Mouse (Mus musculus) CH12.LX (cell line): ENCODE results near the gene Nebl.

Source experiments
- CTCF ChIP-seq, 2 experiments: IDR thresholded peaks in 1 of 2; conservative IDR thresholded peaks in 1 of 2; 2 replicates each; pipeline ENCODE4 v1.5.1; 2011 to 2012; ENCODE audit warnings: low read depth in 2 of 2, low read length in 2 of 2, improper control_type of control experiment in 1 of 2, inconsistent platforms in 1 of 2, mild to moderate bottlenecking in 1 of 2, moderate library complexity in 1 of 2
- ELF1 ChIP-seq: IDR thresholded peaks from 2 replicates; pipeline ENCODE4 v1.6.1; 2014; ENCODE audit warnings: low read depth, mild to moderate bottlenecking, inconsistent platforms, low read length, improper control_type of control experiment
- EP300 ChIP-seq: IDR thresholded peaks from 2 replicates; pipeline ENCODE4 v1.6.1; 2011; ENCODE audit warnings: low read length, improper control_type of control experiment
- ETS1 ChIP-seq: conservative IDR thresholded peaks from 2 replicates; pipeline ENCODE4 v1.6.1; 2012; ENCODE audit warnings: low read depth, mild to moderate bottlenecking, inconsistent platforms, low read length, improper control_type of control experiment, moderate library complexity
- KAT2A ChIP-seq: IDR thresholded peaks from 2 replicates; pipeline ENCODE4 v1.6.1; 2012; ENCODE audit warnings: low read length, improper control_type of control experiment, inconsistent platforms; ENCODE audit not compliant: insufficient replicate concordance
- MAFK ChIP-seq: IDR thresholded peaks from 2 replicates; pipeline ENCODE4 v1.6.1; 2011; ENCODE audit warnings: low read length, improper control_type of control experiment; ENCODE audit not compliant: insufficient replicate concordance
- MAX ChIP-seq: IDR thresholded peaks from 2 replicates; pipeline ENCODE4 v1.6.1; 2011; ENCODE audit warnings: low read length, improper control_type of control experiment
- MAZ ChIP-seq: IDR thresholded peaks from 2 replicates; pipeline ENCODE4 v1.6.1; 2012; ENCODE audit warnings: low read depth, mild to moderate bottlenecking, inconsistent platforms, low read length, improper control_type of control experiment, moderate library complexity
- MXI1 ChIP-seq: IDR thresholded peaks from 2 replicates; pipeline ENCODE4 v1.6.1; 2011; ENCODE audit warnings: mild to moderate bottlenecking, low read depth, low read length, improper control_type of control experiment
- POLR2A ChIP-seq: IDR thresholded peaks from 2 replicates; pipeline ENCODE4 v1.6.1; 2011; ENCODE audit warnings: low read depth, mild to moderate bottlenecking, improper control_type of control experiment, low read length
- POLR2AphosphoS2 ChIP-seq: IDR thresholded peaks from 2 replicates; pipeline ENCODE4 v1.6.1; 2011; ENCODE audit warnings: low read depth, low read length, improper control_type of control experiment
- RAD21 ChIP-seq: IDR thresholded peaks from 2 replicates; pipeline ENCODE4 v1.6.1; 2011; ENCODE audit warnings: low read depth, mild to moderate bottlenecking, low read length, improper control_type of control experiment, moderate library complexity
- USF1 ChIP-seq: IDR thresholded peaks from 2 replicates; pipeline ENCODE4 v1.6.1; 2014; ENCODE audit warnings: low read depth, mild to moderate bottlenecking, inconsistent platforms, low read length, improper control_type of control experiment

DNA sequence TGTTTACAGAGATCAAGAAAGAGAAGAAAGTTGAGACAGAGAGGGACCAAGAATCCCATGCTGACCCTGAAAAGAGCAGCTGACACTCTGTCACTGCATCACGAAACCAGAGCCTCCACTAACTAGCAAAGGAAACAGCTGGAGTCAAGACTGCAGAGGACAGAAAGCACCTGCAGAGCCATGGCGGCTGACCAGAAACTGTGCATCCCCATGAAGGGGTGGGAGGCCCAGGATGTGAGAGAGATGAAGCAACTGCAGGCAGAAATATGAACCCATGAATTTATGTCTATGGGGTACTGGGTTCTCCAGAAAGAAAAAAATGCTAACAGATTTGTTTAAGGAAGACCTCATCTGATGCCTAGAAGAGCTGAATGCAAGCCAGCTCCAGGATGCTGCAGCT lies 133.3 kb downstream of the Nebl start:
- TF ChIP-seq CTCF (conservative IDR thresholded peaks at IDR 0.05 in 1 of 2, IDR thresholded peaks at IDR 0.05 in 1 of 2; ENCODE audit: low read depth in 2 of 2, low read length in 2 of 2) (no peak), ELF1 (no peak), MXI1 (no peak), MAX (no peak), EP300 (no peak), POLR2A (no peak), KAT2A (no peak), MAFK (no peak), POLR2AphosphoS2 (no peak), MAZ (no peak), ETS1 (no peak), RAD21 (no peak), USF1 (no peak)
